Mouse (Mus musculus): ENCODE results near the gene Tiam2.

Tiam2 gene

GRCm38 (mm10) chr17:3394985-3395384 is 68.6 kb downstream of the Tiam2 start:
- DNase-seq (ENCODE audit: low read depth, low spot score), result no peak

- DNase-seq (ENCODE audit: low read depth, low spot score), result no peak
Measured at GRCm38 (mm10) chr17:3396881-3397281, 70.5 kb downstream of the Tiam2 start.

- DNase-seq (ENCODE audit: low read depth, low spot score), result no peak
Measured at GRCm38 (mm10) chr17:3397836-3398235, 71.5 kb downstream of the Tiam2 start.

GRCm38 (mm10) chr17:3405350-3406073 is 79.1 kb downstream of the Tiam2 start:
- DNase-seq (ENCODE audit: low read depth, low spot score), result no peak

GRCm38 (mm10) chr17:3407051-3407450 is 80.7 kb downstream of the Tiam2 start:
- DNase-seq (ENCODE audit: low read depth, low spot score), result no peak

GRCm38 (mm10) chr17:3410307-3410706 is 83.9 kb downstream of the Tiam2 start:
- no peak for DNase-seq (ENCODE audit: low read depth, low spot score)

GRCm38 (mm10) chr17:3412771-3413170 is 86.4 kb downstream of the Tiam2 start:
- no peak for DNase-seq (ENCODE audit: low read depth, low spot score)

GRCm38 (mm10) chr17:3415580-3415979 is 89.2 kb downstream of the Tiam2 start:
- no peak for DNase-seq (ENCODE audit: low read depth, low spot score)

GRCm38 (mm10) chr17:3416401-3416800 is 90.0 kb downstream of the Tiam2 start:
- DNase-seq (ENCODE audit: low read depth, low spot score), result no peak

GRCm38 (mm10) chr17:3419368-3419928 is 93.1 kb downstream of the Tiam2 start:
- DNase-seq (ENCODE audit: low read depth, low spot score), result no peak

GRCm38 (mm10) chr17:3420148-3420547 is 93.8 kb downstream of the Tiam2 start:
- no peak for DNase-seq (ENCODE audit: low read depth, low spot score)

- no peak for DNase-seq (ENCODE audit: low read depth, low spot score)
Measured at GRCm38 (mm10) chr17:3423416-3423815, 97.0 kb downstream of the Tiam2 start.

- DNase-seq (ENCODE audit: low read depth, low spot score), result no peak
Measured at GRCm38 (mm10) chr17:3428659-3429058, 102.3 kb downstream of the Tiam2 start.

GRCm38 (mm10) chr17:3432590-3433498 is 106.5 kb downstream of the Tiam2 start:
- DNase-seq (ENCODE audit: low read depth, low spot score), result no peak

GRCm38 (mm10) chr17:3433521-3434271 is 107.3 kb downstream of the Tiam2 start:
- DNase-seq (ENCODE audit: low read depth, low spot score), result no peak

- no peak for DNase-seq (ENCODE audit: low read depth, low spot score)
Measured at GRCm38 (mm10) chr17:3435299-3435698, 108.9 kb downstream of the Tiam2 start.

- DNase-seq (ENCODE audit: low read depth, low spot score), result no peak
Measured at GRCm38 (mm10) chr17:3436841-3437515, 110.6 kb downstream of the Tiam2 start.

GRCm38 (mm10) chr17:3442526-3443401 is 116.4 kb downstream of the Tiam2 start:
- no peak for DNase-seq (ENCODE audit: low read depth, low spot score)

GRCm38 (mm10) chr17:3446191-3446950 is 120.0 kb downstream of the Tiam2 start:
- peak; percentile 38 for DNase-seq (ENCODE audit: low read depth, low spot score)

Data from ZHBTc4 (cell line).